Mouse (Mus musculus) hindbrain, embryonic 14.5 days (tissue): Measurements from ENCODE around the gene Shmt2. TPM values are rescaled to one million over a fixed set of nuclear protein-coding genes. Genes with fewer than 3 reads are reported as not detected.

Source experiments
- ATAC-seq: fragments of 200-750 bp; cut with Nextera tagmentation; 2 replicates; pipeline ENCODE4 v1.8.0; 2017; ENCODE audit warnings: moderate number of reproducible peaks, mild to moderate bottlenecking, moderate TSS enrichment, moderate library complexity; ENCODE audit not compliant: low FRiP score
- DNase-seq: peaks from one replicate; pipeline ENCODE4 v3.0.0-alpha.2; 2015; ENCODE audit warnings: low spot score
- H3K27ac ChIP-seq: fragments of 300-500 bp; sonication (generic); 2 replicates; pipeline ENCODE4 v1.5.1; 2014; ENCODE audit warnings: mild to moderate bottlenecking, moderate library complexity
- H3K27me3 ChIP-seq: fragments of 300-500 bp; sonication (generic); 2 replicates; pipeline ENCODE4 v1.6.1; 2014; ENCODE audit warnings: mild to moderate bottlenecking, low read length, mixed read lengths; ENCODE audit not compliant: control insufficient read depth, insufficient read depth
- H3K36me3 ChIP-seq: fragments of 300-500 bp; sonication (generic); replicated peaks from 2 replicates; pipeline ENCODE4 v1.6.1; 2014; ENCODE audit not compliant: control insufficient read depth, insufficient read depth
- H3K4me1 ChIP-seq: fragments of 300-500 bp; sonication (generic); replicated peaks from 2 replicates; pipeline ENCODE4 v1.6.1; 2014; ENCODE audit warnings: antibody characterized with exemption, low read length, mixed read lengths; ENCODE audit not compliant: control insufficient read depth, insufficient read depth
- H3K4me2 ChIP-seq: fragments of 300-500 bp; sonication (generic); replicated peaks from 2 replicates; pipeline ENCODE4 v1.6.1; 2014; ENCODE audit warnings: mild to moderate bottlenecking, moderate library complexity
- H3K4me3 ChIP-seq: fragments of 300-500 bp; sonication (generic); replicated peaks from 2 replicates; pipeline ENCODE4 v1.5.1; 2014; ENCODE audit warnings: mild to moderate bottlenecking, low read length
- H3K9ac ChIP-seq: fragments of 300-500 bp; sonication (generic); 2 replicates; pipeline ENCODE4 v1.6.1; 2014
- H3K9me3 ChIP-seq: fragments of 300-500 bp; sonication (generic); 2 replicates; pipeline ENCODE4 v1.6.1; 2016; ENCODE audit warnings: low read length; ENCODE audit not compliant: control insufficient read depth
- WGBS: fragments of 180-500 bp; shearing (Covaris S2); extraction: QIAGEN DNeasy Blood & Tissue Kit; methylation state at CpG from one replicate; pipeline ENCODE4 v1.1.7; 2014; 5-methylcytosine and 5-hydroxymethylcytosine counted together
- polyA plus RNA-seq: library from polyadenylated mRNA; unstranded; fragments of >200 nt; fragmentation: Nextera tagmentation; extraction: Ambion mirVana; gene quantifications from 2 replicates; pipeline ENCODE4 v1.2.1, GENCODE M21; 2014

Gene Shmt2
- polyA plus RNA-seq, 1 experiment from 2014 or later = 45.6 TPM

- no peak overlapping the region for H3K4me3 ChIP-seq
- ATAC-seq = no peak
- H3K27ac ChIP-seq = no peak overlapping the region
- H3K27me3 ChIP-seq = no peaks in the 10 kb centered on the region
- H3K9me3 ChIP-seq = no peaks in the 10 kb centered on the region
- no peak overlapping the region for H3K4me2 ChIP-seq
- no peak for DNase-seq
- H3K36me3 ChIP-seq = peaks cover 11% of the 10 kb centered on the region; the same call in 1 of the 2 replicates
- no peak overlapping the region; the same call in 1 of the 2 replicates for H3K9ac ChIP-seq
- 17% methylated on average over 8 of the region's 8 CpGs for WGBS
- H3K4me1 ChIP-seq = peaks cover 44% of the 10 kb centered on the region
These were observed 6.2 kb downstream of the Shmt2 start for GRCm38 (mm10) chr10:127515983-127516459.

GRCm38 (mm10) chr10:127515271-127515982 lies 6.8 kb downstream of the Shmt2 start:
- H3K27me3 ChIP-seq = no peaks in the 10 kb centered on the region

GRCm38 (mm10) chr10:127514764-127515163 lies 7.5 kb downstream of the Shmt2 start, which contains the start of gene Ndufa4l2:
Ndufa4l2 (plus strand) TSS chr10:127514967.
- DNase-seq (no peak), ATAC-seq (no peak)
- Histone ChIP-seq H3K4me1 (peaks cover 57% of the 10 kb centered on the region), H3K4me3 (no peak within 1 kb of the TSS), H3K36me3 (peaks cover 11% of the 10 kb centered on the region; the same call in 1 of the 2 replicates), H3K27me3 (no peaks in the 10 kb centered on the region), H3K9ac (peak within 1 kb of the TSS; percentile 37; the same call in 1 of the 2 replicates), H3K9me3 (no peaks in the 10 kb centered on the region), H3K27ac (no peak within 1 kb of the TSS), H3K4me2 (peak within 1 kb of the TSS; percentile 75)
- 22% methylated on average over 6 of the region's 6 CpGs for WGBS

More at GRCm38 (mm10) chr10:127515271-127515982, 6.8 kb downstream of the Shmt2 start:
- Histone ChIP-seq H3K9ac (no peak overlapping the region), H3K4me2 (no peak overlapping the region), H3K9me3 (no peaks in the 10 kb centered on the region), H3K4me3 (no peak overlapping the region), H3K36me3 (peaks cover 11% of the 10 kb centered on the region; the same call in 1 of the 2 replicates), H3K27ac (no peak overlapping the region), H3K4me1 (peaks cover 50% of the 10 kb centered on the region)
- WGBS = 24% methylated on average over 9 of the region's 9 CpGs
- DNase-seq = no peak
- ATAC-seq = no peak

GRCm38 (mm10) chr10:127514111-127514698 lies 8.0 kb downstream of the Shmt2 start:
- Histone ChIP-seq H3K4me3 (no peak overlapping the region), H3K36me3 (peaks cover 11% of the 10 kb centered on the region; the same call in 1 of the 2 replicates), H3K9me3 (no peaks in the 10 kb centered on the region), H3K27ac (no peak overlapping the region), H3K9ac (no peak overlapping the region), H3K4me2 (peak overlapping the region; percentile 75), H3K27me3 (no peaks in the 10 kb centered on the region), H3K4me1 (peaks cover 62% of the 10 kb centered on the region)
- ATAC-seq (no peak), DNase-seq (no peak)
- WGBS = 14% methylated on average over 13 of the region's 13 CpGs

- H3K36me3 ChIP-seq = peaks cover 9% of the 10 kb centered on the region; the same call in 1 of the 2 replicates
- H3K4me1 ChIP-seq = peaks cover 66% of the 10 kb centered on the region
- H3K4me3 ChIP-seq = no peak overlapping the region
- H3K9me3 ChIP-seq = no peaks in the 10 kb centered on the region
- 1% methylated on average over 16 of the region's 16 CpGs for WGBS
- peak overlapping the region; percentile 37; the same call in 1 of the 2 replicates for H3K9ac ChIP-seq
- H3K27ac ChIP-seq = peak overlapping the region; percentile 97
- peak overlapping the region; percentile 75 for H3K4me2 ChIP-seq
- ATAC-seq (no peak), DNase-seq (no peak)
- no peaks in the 10 kb centered on the region for H3K27me3 ChIP-seq
These were observed 8.6 kb downstream of the Shmt2 start for GRCm38 (mm10) chr10:127513501-127514091.

- 0% methylated on average over 27 of the region's 27 CpGs for WGBS
- 0 out of 2 replicates have a peak overlapping the region, but pooled peaks have one; percentile 30 for H3K4me3 ChIP-seq
These were observed 9.4 kb downstream of the Shmt2 start for GRCm38 (mm10) chr10:127512813-127513212.

GRCm38 (mm10) chr10:127512307-127512666 lies 10.0 kb downstream of the Shmt2 start:
- Histone ChIP-seq H3K9ac (peak overlapping the region; percentile 61), H3K4me1 (peaks cover 68% of the 10 kb centered on the region), H3K27me3 (no peaks in the 10 kb centered on the region), H3K4me2 (peak overlapping the region; percentile 75), H3K4me3 (peak overlapping the region; percentile 30), H3K36me3 (no peaks in the 10 kb centered on the region), H3K27ac (peak overlapping the region; percentile 97), H3K9me3 (no peaks in the 10 kb centered on the region)
- no peak for DNase-seq
- ATAC-seq = no peak
- WGBS = 4% methylated on average over 7 of the region's 7 CpGs

More at GRCm38 (mm10) chr10:127512813-127513212, 9.4 kb downstream of the Shmt2 start:
- Histone ChIP-seq H3K27ac (peak overlapping the region; percentile 97), H3K27me3 (no peaks in the 10 kb centered on the region), H3K4me1 (peaks cover 70% of the 10 kb centered on the region), H3K4me2 (peak overlapping the region; percentile 75), H3K9me3 (no peaks in the 10 kb centered on the region), H3K36me3 (0 out of 2 replicates have a peak, but pooled peaks cover 4% of the 10 kb centered on the region), H3K9ac (peak overlapping the region; percentile 61; the same call in 1 of the 2 replicates)
- peak; percentile 19; the same call in 1 of the 2 replicates for ATAC-seq
- peak; percentile 96 for DNase-seq

GRCm38 (mm10) chr10:127511634-127512306 lies 10.5 kb downstream of the Shmt2 start:
- H3K4me1 ChIP-seq = peaks cover 63% of the 10 kb centered on the region
- ATAC-seq (peak; percentile 9; the same call in 1 of the 2 replicates), DNase-seq (peak; percentile 80)
- H3K27me3 ChIP-seq = no peaks in the 10 kb centered on the region; the same call in 1 of the 2 replicates
- no peaks in the 10 kb centered on the region for H3K36me3 ChIP-seq
- H3K27ac ChIP-seq = peak overlapping the region; percentile 97
- peak overlapping the region; percentile 75 for H3K4me2 ChIP-seq
- peak overlapping the region; percentile 61 for H3K9ac ChIP-seq
- H3K9me3 ChIP-seq = no peaks in the 10 kb centered on the region
- WGBS = 0% methylated on average over 44 of the region's 46 CpGs
- peak overlapping the region; percentile 30 for H3K4me3 ChIP-seq
